Mouse (Mus musculus) ZHBTc4 (cell line): Measurements from ENCODE around the gene Smc3.
A peak's percentile ranks its signal among the peaks of the same experiment; 100 is the strongest.
"Not testable (repeated sequence)": the region's sequence is repeated elsewhere in the genome, so short reads cannot be mapped to it uniquely, and the experiment has no call there.

ENCODE experiments used
- DNase-seq: peaks from one replicate; pipeline ENCODE4 v3.0.0-alpha.2; 2011; ENCODE audit warnings: low read depth, low spot score

The Smc3 gene

GRCm38 (mm10) chr19:53576061-53576460 is 24.1 kb upstream of the Smc3 start:
- DNase-seq = no peak

GRCm38 (mm10) chr19:53577025-53577800 is 23.0 kb upstream of the Smc3 start:
- no peak for DNase-seq

- DNase-seq = peak; percentile 79
Measured at GRCm38 (mm10) chr19:53578597-53579252, 21.5 kb upstream of the Smc3 start.

GRCm38 (mm10) chr19:53580271-53580670 is 19.9 kb upstream of the Smc3 start:
- DNase-seq = not testable (repeated sequence)

- not testable (repeated sequence) for DNase-seq
Measured at GRCm38 (mm10) chr19:53587686-53588085, 12.5 kb upstream of the Smc3 start.

- not testable (repeated sequence) for DNase-seq
Measured at GRCm38 (mm10) chr19:53588968-53589367, 11.2 kb upstream of the Smc3 start, which contains the start of gene Nutf2-ps1. Nutf2-ps1 (minus strand) TSS chr19:53589068.

GRCm38 (mm10) chr19:53596723-53597474 is 3.3 kb upstream of the Smc3 start:
- DNase-seq = peak; percentile 85

GRCm38 (mm10) chr19:53600549-53601362 is 558 bp downstream of the Smc3 start:
- peak; percentile 68 for DNase-seq

GRCm38 (mm10) chr19:53601363-53601655 is 1.1 kb downstream of the Smc3 start:
- no peak for DNase-seq

- DNase-seq = peak; percentile 60
Measured at GRCm38 (mm10) chr19:53608921-53609320, 8.7 kb downstream of the Smc3 start.

GRCm38 (mm10) chr19:53621681-53622080 is 21.5 kb downstream of the Smc3 start:
- DNase-seq = no peak

GRCm38 (mm10) chr19:53638041-53638440 is 37.8 kb downstream of the Smc3 start:
- DNase-seq = peak; percentile 46

- DNase-seq = peak; percentile 22
Measured at GRCm38 (mm10) chr19:53638727-53639126, 38.5 kb downstream of the Smc3 start.

- DNase-seq = peak; percentile 62
Measured at GRCm38 (mm10) chr19:53644020-53644595, 43.9 kb downstream of the Smc3 start.

- DNase-seq = no peak
Measured at GRCm38 (mm10) chr19:53647301-53647700, 47.1 kb downstream of the Smc3 start.

- no peak for DNase-seq
Measured at GRCm38 (mm10) chr19:53648056-53648455, 47.9 kb downstream of the Smc3 start.

- DNase-seq = peak; percentile 86
Measured at GRCm38 (mm10) chr19:53648802-53649236, 48.6 kb downstream of the Smc3 start.

GRCm38 (mm10) chr19:53649361-53649760 is 49.2 kb downstream of the Smc3 start:
- DNase-seq = peak; percentile 50

- peak; percentile 29 for DNase-seq
Measured at GRCm38 (mm10) chr19:53649802-53650201, 49.6 kb downstream of the Smc3 start.

- DNase-seq = no peak
Measured at GRCm38 (mm10) chr19:53650921-53651320, 50.7 kb downstream of the Smc3 start.

GRCm38 (mm10) chr19:53652267-53652666 is 52.1 kb downstream of the Smc3 start:
- DNase-seq = no peak
